Mouse (Mus musculus): ENCODE measurements at regions not wholly inside any gene's neighbourhood (a gene's known extent, or its start where the extent isn't known, plus 50 kb on each side); places are given as distances from the start of the nearest gene placed in this dataset.
"Not testable (repeated sequence)": the region's sequence is repeated elsewhere in the genome, so short reads cannot be mapped to it uniquely, and the experiment has no call there.

DNA sequence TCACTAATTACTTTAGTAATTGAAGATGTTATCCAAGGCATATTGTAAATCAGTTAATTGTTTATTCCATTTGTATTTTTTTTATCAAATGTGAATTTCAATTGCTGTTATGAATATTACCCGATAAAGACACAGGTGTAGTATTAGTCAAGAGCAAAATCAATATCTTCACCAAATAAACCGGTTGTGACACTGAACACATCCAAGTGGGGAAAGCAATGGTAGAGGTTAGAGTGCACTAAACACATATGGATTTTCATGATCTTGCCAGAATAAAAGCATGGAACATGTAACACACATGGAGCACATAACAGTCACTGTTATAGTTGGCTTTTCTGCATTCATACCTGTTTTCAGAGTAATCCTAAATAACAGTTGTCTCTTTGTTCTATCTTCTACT lies 616.4 kb upstream of the Negr1 start:
- DNase-seq: no peak
- intact Hi-C loops (cut with DNase I; ENCODE audit: low total_unique reads): no loop called here

DNA sequence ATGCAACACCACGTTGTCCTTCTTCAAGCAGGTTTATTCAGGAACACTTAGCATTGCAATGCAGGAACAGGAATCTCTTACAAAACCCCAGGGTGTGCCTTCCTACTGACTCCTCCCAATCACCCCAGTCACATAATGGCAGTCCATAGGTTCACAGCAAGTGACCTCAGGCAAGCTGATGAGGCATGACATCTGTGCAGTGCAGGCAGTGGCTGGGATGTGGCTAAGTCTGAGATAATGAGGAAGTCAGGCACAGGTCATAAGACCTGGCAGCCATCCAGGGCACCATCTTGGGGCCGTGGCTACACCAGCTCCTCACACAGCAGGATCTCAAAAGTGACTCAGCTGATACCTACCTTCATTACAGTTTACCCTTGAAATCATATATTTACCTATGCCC lies 599.1 kb upstream of the Negr1 start:
- DNase-seq; intact Hi-C loops (cut with DNase I; ENCODE audit: low total_unique reads): not testable (repeated sequence)

DNA sequence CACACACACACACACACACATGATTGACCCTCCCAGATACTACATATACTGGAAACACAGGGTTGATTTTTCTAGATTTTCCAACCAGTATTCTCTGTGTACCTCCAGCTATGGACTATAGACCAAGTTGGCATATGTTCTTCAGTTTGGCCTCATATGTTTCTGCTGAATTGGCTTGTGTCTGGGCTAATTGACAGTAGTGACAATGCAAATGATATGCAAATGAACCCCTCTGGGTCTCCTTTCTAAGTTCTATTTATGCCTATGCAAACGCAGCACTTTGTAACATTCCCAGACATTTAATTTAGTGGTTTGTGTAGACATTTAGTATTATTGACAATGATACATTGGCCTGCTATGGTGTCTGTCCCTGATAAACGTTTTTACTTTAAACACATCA lies 582.0 kb upstream of the Negr1 start:
- no peak for DNase-seq
- intact Hi-C loops (cut with DNase I; ENCODE audit: low total_unique reads): no loop called here

DNA sequence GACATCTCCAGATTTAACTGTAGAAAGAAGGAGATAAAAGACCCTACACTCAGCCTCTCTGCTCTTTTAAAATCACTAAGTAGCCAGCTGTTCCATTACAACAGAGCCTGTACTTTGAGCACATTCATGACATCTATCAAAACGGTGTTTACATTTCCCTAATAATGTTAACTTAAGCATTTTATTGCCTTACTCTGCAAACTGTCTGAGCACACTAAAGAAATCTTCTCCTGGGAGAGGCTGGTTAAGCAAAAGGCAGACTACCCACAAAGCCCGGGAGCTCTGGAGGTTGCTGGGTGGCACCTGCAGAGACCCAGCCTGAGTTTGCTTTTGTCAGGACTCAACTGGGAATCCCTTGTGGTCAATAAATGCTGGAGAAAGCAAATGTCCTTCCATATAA lies 567.5 kb upstream of the Negr1 start:
- no peak for DNase-seq
- intact Hi-C loops (cut with DNase I; ENCODE audit: low total_unique reads): no loop called here

DNA sequence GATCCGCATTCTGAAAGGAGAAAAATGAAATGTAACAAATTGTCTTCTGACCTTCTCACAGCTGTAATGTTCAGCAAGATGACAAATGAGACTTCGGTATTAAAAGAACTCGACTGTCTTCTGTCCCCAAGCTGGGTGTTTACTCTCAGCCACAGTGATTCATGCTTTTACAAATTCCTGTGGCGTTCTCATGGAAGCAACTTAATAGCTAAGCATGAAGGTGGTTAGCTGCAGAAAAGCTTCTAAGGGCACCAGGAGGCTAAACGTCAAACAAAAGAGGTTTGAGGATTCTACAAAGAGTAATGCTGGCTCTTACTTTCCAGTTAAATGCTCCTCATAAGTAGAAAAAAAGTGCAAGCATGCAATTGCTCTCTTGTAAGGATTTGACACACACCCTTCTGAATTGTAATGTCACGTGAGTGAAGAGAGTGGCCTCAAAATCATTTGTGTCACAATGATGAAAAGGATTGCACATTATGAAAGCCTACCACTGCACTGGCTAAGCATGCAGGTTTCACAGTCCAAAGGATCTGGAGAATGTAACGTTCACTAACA lies 543.8 kb upstream of the Negr1 start:
- DNase-seq: no peak
- intact Hi-C loops (cut with DNase I; ENCODE audit: low total_unique reads): no loop called here

DNA sequence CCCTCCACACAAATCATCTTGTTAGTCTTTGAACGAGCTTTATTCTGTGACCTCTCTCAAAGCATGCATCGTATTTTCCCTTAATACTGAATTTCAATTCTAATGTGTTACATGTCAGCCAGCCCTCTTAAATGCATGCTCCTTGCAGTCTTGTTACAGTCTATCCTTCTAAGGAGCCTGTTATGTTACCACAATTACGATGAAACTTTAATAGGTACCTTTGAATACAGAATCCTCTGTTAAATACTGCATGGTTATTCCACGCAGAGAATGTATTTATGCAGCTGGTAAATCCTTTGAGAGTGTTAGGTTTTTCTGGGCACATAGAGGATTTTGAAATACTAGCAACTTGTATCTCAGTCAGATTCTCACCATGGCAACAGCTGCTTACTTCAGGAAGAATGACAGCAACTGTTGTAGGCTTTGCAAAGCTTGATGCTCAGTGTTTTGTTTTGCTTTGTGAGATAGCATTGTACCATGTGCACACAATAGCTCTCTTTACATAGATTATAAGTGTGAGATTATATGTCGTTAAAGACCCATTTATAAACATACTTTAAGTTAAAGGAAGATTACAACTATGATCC lies 532.9 kb upstream of the Negr1 start:
- DNase-seq: no peak
- intact Hi-C loops (cut with DNase I; ENCODE audit: low total_unique reads): no loop called here

DNA sequence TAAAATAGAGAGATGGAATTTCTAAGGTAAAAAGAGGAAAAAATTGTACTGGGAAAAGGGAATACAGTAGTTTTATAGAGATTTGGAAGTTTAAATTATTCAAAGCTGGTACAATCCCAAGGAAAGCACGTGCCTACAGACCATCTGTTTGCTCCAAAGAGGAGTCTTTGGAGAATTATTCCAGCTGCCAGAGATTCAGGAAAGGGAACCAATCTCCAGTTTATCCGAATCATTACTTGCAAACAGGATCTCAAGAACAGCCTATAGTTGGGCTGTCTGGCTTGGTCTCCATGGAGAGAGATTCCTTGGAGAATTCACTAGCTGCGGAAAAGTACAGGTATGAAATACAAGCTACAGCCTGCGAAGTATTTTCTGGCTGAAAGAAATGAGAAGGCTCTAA lies 491.3 kb upstream of the Negr1 start:
- no peak for DNase-seq
- intact Hi-C loops (cut with DNase I; ENCODE audit: low total_unique reads): no loop called here

DNA sequence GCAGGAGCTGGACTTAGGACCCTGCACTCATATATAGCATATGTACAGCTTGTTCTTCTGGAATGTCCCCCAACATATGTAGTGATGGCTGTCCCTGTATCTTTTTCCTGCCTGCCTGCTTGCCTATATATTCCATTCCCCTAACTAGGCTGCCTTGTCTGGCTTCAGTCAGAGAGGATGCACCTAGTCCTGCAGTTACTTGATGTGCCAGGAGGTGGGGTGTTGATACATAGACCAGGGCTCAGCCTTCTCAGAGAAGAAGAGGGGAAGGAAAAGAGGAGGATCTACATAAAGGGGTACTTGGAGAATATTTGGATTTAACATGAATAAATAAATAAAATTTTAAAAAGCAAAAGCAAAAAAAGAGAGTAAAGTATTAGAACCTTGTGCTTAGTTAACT lies 479.3 kb upstream of the Negr1 start:
- intact Hi-C loops (cut with DNase I; ENCODE audit: low total_unique reads): no loop called here
- no peak for DNase-seq

DNA sequence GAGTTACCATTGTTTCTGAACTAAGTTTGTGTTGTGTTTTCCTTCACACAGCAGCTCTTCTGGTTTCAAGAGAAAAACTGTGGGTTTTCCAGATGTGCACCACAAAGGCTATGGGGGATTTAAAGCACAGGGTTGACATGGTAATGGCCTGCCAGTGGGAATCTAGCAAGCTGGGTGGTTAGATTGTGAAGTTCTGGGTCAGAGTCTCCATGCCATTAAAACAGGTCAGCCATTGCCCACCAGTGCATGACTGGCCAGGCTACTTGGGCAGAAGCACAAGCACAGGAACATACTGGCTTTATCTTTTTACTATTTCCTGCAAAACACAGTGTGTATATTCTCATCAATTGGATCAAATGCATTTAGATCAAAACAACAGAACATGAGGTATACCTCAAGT lies 467.9 kb upstream of the Negr1 start:
- intact Hi-C loops (cut with DNase I; ENCODE audit: low total_unique reads): no loop called here
- DNase-seq: no peak

DNA sequence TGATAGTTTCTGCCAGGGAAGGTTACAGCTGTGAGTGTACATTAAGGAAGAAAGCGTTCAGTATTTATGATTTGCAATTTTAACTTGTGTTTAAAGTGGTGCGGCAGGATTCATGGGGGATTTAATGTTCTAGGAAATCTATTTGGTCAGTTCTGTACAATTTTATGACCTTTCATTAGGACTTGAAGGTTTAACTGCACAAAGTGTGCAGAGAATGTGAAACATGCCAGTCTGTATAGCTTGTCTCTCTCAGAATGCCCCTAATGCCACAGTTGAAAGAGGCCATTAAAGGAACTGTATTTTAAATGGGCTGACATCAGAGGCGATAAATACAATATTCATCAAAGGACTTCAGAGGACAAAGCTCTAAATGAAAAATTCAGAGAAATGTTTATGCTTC lies 466.6 kb upstream of the Negr1 start:
- no peak for DNase-seq
- intact Hi-C loops (cut with DNase I; ENCODE audit: low total_unique reads): no loop called here

DNA sequence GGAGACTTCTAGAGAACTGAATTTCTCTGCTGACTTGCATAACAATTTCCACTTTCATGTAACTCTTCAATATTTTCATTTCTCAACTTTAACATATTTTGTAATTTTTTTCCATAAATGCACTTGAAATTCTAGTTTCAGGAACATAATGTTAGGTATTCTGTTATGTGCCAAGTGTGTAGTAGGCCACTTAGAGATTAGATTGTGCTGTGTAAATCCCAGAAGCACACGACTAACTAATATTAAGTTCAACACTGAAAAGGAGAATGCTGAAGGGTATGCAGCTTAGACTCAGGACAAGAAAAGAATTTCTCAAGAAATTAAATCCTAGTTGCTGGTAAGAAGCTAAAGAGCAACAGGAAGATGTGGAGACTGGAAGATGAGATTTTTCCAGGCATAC lies 455.8 kb upstream of the Negr1 start:
- no peak for DNase-seq
- intact Hi-C loops (cut with DNase I; ENCODE audit: low total_unique reads): no loop called here

DNA sequence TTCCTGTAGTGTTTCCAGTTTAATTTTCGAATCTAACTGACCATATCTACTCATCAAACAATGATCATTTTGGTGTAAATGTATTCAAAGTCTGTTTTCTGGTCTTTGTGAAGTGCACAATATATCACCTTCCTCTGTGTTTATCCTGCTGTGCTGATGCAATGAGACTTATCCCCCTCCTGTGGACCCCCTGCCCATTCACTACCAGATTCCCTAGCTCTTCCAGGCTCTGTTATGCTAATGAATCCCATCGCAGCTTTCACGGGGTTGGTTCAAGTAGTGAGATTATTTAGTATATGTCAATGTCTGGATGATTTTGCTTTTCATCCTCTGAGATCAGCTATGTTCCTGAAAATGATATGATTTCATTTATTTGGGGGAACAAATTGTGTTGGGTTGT lies 441.3 kb upstream of the Negr1 start:
- intact Hi-C loops (cut with DNase I; ENCODE audit: low total_unique reads): no loop called here
- DNase-seq: no peak

DNA sequence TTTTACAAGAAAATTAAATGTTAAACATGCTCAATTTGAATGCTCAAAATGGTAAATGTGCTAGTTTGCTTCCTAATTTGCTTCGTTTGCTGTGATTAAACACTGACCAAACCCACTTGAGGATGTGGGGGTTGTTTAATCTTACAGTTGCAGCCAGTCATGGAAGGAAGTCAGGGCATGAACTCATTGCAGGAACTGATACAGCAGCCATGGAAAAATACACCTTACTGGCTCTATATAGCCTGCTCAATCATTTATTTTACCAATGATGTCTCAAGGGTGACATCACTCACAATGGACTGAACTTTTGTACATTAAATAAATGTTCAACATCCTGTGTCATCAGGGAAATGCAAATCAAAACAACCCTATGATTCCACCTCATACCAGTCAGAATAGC lies 430.0 kb upstream of the Negr1 start:
- DNase-seq: no peak
- intact Hi-C loops (cut with DNase I; ENCODE audit: low total_unique reads): no loop called here

DNA sequence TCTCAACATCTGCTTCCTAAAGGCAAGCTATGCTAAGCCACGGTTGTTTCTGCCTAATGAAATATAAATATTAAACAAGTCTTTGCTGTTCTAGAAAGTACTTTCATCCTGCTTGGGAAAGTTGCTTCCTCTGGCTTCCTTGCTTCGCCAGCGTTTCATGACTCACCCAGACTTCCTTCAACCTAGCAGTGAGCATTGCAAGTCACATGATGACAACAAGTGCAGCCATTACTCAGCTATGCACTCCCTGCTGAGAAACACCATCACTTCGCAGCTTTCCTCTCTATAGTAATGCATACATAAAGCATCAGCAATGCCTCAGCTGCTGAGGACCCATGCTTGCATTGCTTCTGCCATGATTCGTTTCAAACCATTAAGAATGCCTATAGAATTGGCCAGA lies 420.2 kb upstream of the Negr1 start:
- DNase-seq: no peak
- intact Hi-C loops (cut with DNase I; ENCODE audit: low total_unique reads): no loop called here

DNA sequence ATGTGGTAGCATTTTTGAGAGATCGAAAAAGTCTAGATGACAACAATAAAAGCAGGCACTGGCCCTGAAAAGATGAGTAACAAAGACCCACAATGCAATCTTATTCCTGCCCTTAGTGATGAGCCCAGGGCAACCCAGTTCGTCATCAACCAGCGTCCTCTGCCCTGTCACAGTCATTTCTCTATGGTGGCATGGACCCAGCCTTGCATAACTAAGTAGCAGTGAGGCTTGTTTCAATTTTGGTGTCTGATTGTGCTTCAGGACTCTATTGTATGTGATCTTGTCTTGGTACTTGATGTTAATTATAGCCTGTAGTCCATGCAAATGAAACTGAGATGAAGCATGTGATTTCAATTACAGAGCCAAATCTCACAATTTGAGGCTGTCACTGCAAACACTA lies 412.3 kb upstream of the Negr1 start:
- DNase-seq: no peak
- intact Hi-C loops (cut with DNase I; ENCODE audit: low total_unique reads): no loop called here

DNA sequence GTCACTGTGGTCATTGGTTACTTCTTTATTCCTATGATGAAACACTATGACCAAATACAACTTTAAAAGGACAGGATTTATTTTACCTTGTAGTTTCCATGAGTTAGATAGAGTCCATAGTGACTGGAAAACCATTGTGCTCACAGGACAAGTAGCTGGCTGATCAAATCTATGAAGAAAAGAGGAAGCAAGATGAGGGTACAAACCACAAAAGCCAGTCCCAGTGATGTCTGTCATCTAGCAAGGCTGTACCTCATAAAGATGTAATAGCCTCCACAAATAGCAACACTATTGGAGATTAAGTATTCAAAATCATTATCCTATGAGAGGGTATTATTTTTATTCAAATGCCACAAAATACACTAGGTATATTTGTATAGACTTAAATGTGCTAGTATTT lies 391.5 kb upstream of the Negr1 start:
- intact Hi-C loops (cut with DNase I; ENCODE audit: low total_unique reads): no loop called here
- DNase-seq: no peak

DNA sequence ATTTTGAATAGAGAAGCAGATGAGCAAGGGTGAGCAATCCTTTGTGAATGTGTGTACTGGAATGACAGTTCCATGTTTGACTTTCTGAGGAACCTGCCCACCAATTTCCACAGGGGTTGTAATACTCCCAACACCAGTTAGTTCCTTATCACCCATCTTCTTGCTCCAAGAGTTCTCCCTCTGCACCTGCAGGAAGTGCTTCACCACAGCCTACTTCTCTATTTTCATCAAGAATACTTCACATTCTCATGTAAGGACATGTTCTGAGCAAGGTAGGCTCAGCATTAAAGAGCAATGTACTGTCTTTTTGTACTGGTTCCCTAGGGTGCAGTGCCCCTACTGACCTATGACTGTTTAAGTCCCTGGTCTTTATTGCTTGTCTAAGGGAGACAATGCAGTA lies 362.9 kb upstream of the Negr1 start:
- DNase-seq: no peak
- intact Hi-C loops (cut with DNase I; ENCODE audit: low total_unique reads): no loop called here

DNA sequence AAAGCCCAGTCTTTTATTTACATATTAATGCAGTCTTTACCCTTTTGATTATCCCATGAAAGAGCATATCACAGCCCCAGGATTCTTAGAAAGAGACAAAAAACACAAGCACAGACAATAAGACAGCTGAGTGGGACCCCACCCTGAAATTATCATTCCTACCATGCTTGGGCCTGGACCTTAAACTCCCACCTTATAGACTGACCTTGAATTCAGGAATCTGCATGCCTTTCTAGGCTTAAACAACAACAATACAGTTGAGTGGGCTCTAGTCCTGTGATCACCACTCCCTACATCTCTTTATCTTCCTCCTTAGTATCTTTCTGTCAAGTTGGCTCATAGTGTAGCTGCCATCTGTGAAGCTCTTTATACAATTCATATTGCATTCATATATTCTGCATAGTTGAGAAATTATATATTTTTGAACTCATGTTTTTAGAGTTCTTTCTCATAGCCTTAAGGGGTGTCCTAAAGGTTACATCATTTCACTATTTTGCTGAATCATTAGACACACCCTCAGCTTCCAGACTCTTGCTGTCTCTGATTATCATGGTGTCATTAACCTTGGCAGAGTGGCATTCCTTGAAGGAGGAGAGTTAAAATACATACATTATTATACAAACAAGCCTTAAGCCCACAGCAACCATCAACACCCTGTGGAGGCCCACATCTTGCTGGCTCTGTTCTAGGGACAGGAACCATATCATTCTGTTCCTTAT lies 361.7 kb upstream of the Negr1 start:
- DNase-seq: no peak
- intact Hi-C loops (cut with DNase I; ENCODE audit: low total_unique reads): no loop called here

DNA sequence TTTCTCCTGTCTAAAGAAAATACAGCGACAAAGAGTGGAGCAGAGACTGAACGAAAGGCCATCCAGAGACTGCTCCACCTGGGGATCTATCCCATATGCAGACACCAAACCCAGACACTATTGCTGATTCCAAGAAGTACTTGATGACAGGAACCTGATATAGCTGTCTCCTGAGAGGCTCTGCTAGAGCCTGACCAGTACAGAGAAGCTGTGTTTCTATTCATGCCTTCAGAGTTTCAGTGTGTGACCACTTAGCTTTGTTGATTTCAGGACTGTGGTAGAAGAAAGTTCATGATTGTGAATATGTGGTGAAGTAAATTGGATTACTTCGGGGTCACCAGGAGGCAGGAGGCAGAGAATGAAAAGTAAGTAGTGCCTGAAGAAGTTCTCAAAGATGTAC lies 356.3 kb upstream of the Negr1 start:
- intact Hi-C loops (cut with DNase I; ENCODE audit: low total_unique reads): no loop called here
- no peak for DNase-seq

DNA sequence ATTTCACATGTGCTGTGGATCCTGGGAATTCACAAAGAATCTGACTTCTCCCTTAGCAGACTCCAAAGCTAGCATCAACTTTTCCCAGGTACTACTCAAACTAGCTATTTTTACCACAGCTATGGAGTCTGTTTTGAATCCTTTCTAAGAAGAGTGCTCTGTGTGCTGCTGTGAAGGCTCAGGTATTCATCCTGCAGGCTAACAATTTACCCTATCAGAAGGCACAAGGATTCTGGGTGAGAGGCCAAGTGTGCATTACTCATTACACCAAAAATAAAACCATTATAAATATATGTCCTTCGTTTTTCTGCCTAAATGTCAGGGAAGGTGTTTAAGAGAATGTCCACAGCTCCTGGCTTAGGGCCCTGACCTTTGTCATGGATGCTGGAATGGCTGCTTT lies 353.2 kb upstream of the Negr1 start:
- DNase-seq: no peak
- intact Hi-C loops (cut with DNase I; ENCODE audit: low total_unique reads): no loop called here

DNA sequence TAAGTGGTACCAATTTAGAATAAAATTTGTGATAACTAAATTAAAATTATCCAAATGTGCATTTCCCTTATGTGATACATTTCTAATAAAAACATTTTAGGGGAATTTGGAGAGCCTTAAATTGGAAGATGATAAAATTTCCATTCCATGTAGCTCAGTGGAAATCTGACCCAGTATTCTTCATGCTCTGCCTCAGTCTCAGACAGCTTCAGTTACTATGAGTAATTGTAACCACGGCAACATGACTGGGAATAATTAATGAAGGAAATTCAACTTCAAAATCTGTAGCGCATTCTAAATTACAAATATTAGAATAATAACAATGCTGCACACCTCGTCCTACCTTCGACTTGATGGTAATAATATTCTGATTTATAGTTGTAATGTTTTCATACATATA lies 350.8 kb upstream of the Negr1 start:
- intact Hi-C loops (cut with DNase I; ENCODE audit: low total_unique reads): no loop called here
- DNase-seq: no peak

DNA sequence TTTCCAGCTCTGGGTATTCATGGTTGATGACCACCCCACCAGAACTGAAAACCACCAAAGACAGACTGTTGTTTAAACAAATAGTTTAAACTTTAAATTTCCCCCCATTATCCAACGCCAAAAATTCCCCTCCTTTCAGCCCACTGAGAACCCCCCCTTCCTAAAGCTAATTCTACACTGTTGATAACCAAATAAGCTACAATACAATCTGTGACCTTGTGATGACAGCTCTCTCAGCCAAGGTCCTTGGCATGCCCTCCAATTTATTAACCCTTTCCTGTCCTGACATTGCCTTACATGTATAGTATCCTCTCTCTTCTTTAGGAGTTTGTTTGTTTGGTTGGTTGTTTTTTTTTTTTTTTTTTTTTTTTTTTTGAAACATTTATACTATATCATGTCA lies 346.8 kb upstream of the Negr1 start:
- DNase-seq: no peak

More for the DNA sequence above, 346.8 kb upstream of the Negr1 start:
- intact Hi-C loops (cut with DNase I; ENCODE audit: low total_unique reads): no loop called here

Measured in gastrocnemius, postnatal 14 days (tissue).